Mouse (Mus musculus): ENCODE data around the gene Copg2. TPM values are rescaled to one million over a fixed set of nuclear protein-coding genes. Genes with fewer than 3 reads are reported as not detected.
A peak's percentile ranks its signal among the peaks of the same experiment; 100 is the strongest.

Gene Copg2
- polyA plus RNA-seq, 1 experiment, result 81.8 TPM

DNA sequence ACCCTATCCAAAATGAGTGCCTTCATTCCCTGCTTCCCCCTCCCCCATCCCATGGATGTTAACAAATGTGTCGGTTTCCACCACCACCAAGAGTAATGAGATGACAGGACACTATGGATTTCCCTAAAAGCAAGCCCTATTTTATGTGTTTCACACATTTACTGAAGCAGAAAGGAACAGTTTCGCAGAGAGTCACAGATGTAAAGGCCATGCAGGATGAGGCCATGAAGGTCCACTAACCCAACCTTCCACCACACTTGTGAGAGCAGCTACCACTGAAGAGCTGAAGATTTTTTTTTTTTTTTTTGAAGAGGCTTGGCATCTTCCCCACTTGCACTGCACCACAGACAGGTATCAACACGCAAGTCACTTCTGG is 787 bp downstream of the Copg2 start:
- TF ChIP-seq POLR2A (IDR thresholded peaks at IDR 0.05; ENCODE audit: insufficient read depth, low read length), result no peak
- TF ChIP-seq EP300 (IDR thresholded peaks at IDR 0.05; ENCODE audit: insufficient read depth, low read depth, low read length), result no peak
- no peak for TF ChIP-seq CTCF (IDR thresholded peaks at IDR 0.05; ENCODE audit: low read depth, low read length)
- peak overlapping the region; percentile 88 for H3K9ac ChIP-seq (ENCODE audit: low read depth, poor library complexity, severe bottlenecking)

DNA sequence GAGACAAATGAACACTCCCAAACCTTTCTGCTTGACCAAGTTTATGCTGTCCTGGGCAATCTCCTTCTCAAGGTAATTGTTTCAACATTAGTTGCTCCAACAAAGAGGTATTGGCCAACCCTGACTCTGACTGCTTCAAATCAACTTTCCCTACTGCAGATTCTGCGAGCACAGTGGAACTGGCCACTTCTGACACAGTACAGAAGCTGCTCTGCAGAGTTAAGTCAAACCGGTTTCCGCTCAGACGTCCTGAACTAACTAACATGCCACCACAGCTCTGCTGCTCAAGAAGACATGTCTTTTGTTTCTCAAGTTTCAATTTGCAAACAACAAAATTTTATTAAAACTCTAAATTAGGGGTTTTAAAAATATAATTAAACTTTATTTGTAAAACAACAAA is 3.5 kb downstream of the Copg2 start:
- Histone ChIP-seq H3K9ac (ENCODE audit: low read depth, poor library complexity, severe bottlenecking) (no peak overlapping the region), H3K4me1 (ENCODE audit: control insufficient read depth, insufficient read depth, low read length) (peaks cover 1% of the 10 kb centered on the region), H3K27me3 (ENCODE audit: control insufficient read depth, insufficient read depth, low read length, poor library complexity, severe bottlenecking) (no peaks in the 10 kb centered on the region), H3K27ac (ENCODE audit: insufficient read depth, low read length) (no peak overlapping the region), H3K36me3 (ENCODE audit: control insufficient read depth, insufficient read depth, low read length, poor library complexity, severe bottlenecking) (peaks cover 2% of the 10 kb centered on the region; the same call in 1 of the 2 replicates), H3K4me3 (ENCODE audit: low read depth, low read length) (no peak overlapping the region), H3K9me3 (replicated peaks; ENCODE audit: control insufficient read depth, insufficient read depth, low read length, poor library complexity, severe bottlenecking) (no peaks in the 10 kb centered on the region)
- TF ChIP-seq POLR2A (IDR thresholded peaks at IDR 0.05; ENCODE audit: insufficient read depth, low read length), result no peak

More for the DNA sequence above, 787 bp downstream of the Copg2 start:
- no peaks in the 10 kb centered on the region for H3K9me3 ChIP-seq (replicated peaks; ENCODE audit: control insufficient read depth, insufficient read depth, low read length, poor library complexity, severe bottlenecking)
- H3K4me3 ChIP-seq (ENCODE audit: low read depth, low read length), result peak overlapping the region; percentile 77
- no peaks in the 10 kb centered on the region for H3K27me3 ChIP-seq (ENCODE audit: control insufficient read depth, insufficient read depth, low read length, poor library complexity, severe bottlenecking)
- no peak overlapping the region for H3K27ac ChIP-seq (ENCODE audit: insufficient read depth, low read length)
- no peaks in the 10 kb centered on the region for H3K36me3 ChIP-seq (ENCODE audit: control insufficient read depth, insufficient read depth, low read length, poor library complexity, severe bottlenecking)
- H3K4me1 ChIP-seq (ENCODE audit: control insufficient read depth, insufficient read depth, low read length), result peaks cover 1% of the 10 kb centered on the region

DNA sequence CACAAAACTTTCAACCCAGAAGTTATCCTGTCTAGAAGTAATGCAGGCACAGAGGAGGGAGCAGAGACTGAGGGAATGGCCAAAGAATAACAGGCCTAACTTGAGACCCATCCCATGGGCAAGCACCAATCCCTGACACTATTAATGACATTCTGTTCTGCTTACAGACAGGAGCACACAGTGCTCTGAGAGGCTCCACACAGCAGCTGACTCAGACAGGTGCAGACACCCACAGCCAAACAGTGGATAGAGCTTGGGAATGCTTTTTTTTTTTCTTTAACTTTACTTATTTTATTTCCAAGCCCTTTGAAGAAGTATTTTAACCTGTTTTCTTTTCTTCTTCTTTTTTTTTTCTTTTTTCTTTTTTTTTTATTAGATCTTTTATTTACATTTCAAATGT is 4.8 kb downstream of the Copg2 start:
- no peak overlapping the region for H3K27ac ChIP-seq (ENCODE audit: insufficient read depth, low read length)
- no peaks in the 10 kb centered on the region for H3K27me3 ChIP-seq (ENCODE audit: control insufficient read depth, insufficient read depth, low read length, poor library complexity, severe bottlenecking)
- TF ChIP-seq EP300 (IDR thresholded peaks at IDR 0.05; ENCODE audit: insufficient read depth, low read depth, low read length), result no peak
- no peak for TF ChIP-seq POLR2A (IDR thresholded peaks at IDR 0.05; ENCODE audit: insufficient read depth, low read length)
- TF ChIP-seq CTCF (IDR thresholded peaks at IDR 0.05; ENCODE audit: low read depth, low read length), result no peak
- no peak overlapping the region for H3K9ac ChIP-seq (ENCODE audit: low read depth, poor library complexity, severe bottlenecking)
- no peaks in the 10 kb centered on the region for H3K9me3 ChIP-seq (replicated peaks; ENCODE audit: control insufficient read depth, insufficient read depth, low read length, poor library complexity, severe bottlenecking)
- H3K4me3 ChIP-seq (ENCODE audit: low read depth, low read length), result no peak overlapping the region
- H3K36me3 ChIP-seq (ENCODE audit: control insufficient read depth, insufficient read depth, low read length, poor library complexity, severe bottlenecking), result peaks cover 2% of the 10 kb centered on the region; the same call in 1 of the 2 replicates
- peaks cover 1% of the 10 kb centered on the region for H3K4me1 ChIP-seq (ENCODE audit: control insufficient read depth, insufficient read depth, low read length)

DNA sequence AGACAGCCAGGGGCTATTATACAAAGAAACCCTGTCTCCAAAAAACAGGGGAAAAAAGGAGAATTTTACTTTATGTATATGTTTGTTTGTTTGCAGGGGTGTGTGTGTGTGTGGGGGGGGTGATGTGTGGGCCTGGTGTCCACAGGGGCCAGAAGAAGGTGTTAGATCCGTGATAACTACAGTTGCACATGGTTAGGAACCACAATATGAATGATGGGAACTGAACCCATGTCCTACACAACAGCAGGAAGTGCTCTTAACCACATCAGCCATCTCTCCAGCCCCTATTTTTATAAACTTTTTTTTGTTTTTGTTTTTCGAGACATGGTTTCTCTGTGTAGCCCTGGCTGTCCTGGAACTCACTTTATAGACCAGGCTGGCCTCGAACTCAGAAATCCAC is 11.7 kb downstream of the Copg2 start:
- Histone ChIP-seq H3K9me3 (replicated peaks; ENCODE audit: control insufficient read depth, insufficient read depth, low read length, poor library complexity, severe bottlenecking) (no peaks in the 10 kb centered on the region), H3K4me1 (ENCODE audit: control insufficient read depth, insufficient read depth, low read length) (no peaks in the 10 kb centered on the region), H3K36me3 (ENCODE audit: control insufficient read depth, insufficient read depth, low read length, poor library complexity, severe bottlenecking) (peaks cover 5% of the 10 kb centered on the region; the same call in 1 of the 2 replicates), H3K27ac (ENCODE audit: insufficient read depth, low read length) (no peak overlapping the region), H3K4me3 (ENCODE audit: low read depth, low read length) (no peak overlapping the region), H3K27me3 (ENCODE audit: control insufficient read depth, insufficient read depth, low read length, poor library complexity, severe bottlenecking) (no peaks in the 10 kb centered on the region), H3K9ac (ENCODE audit: low read depth, poor library complexity, severe bottlenecking) (no peak overlapping the region)
- TF ChIP-seq POLR2A (IDR thresholded peaks at IDR 0.05; ENCODE audit: insufficient read depth, low read length) (no peak), CTCF (IDR thresholded peaks at IDR 0.05; ENCODE audit: low read depth, low read length) (no peak), EP300 (IDR thresholded peaks at IDR 0.05; ENCODE audit: insufficient read depth, low read depth, low read length) (no peak)

DNA sequence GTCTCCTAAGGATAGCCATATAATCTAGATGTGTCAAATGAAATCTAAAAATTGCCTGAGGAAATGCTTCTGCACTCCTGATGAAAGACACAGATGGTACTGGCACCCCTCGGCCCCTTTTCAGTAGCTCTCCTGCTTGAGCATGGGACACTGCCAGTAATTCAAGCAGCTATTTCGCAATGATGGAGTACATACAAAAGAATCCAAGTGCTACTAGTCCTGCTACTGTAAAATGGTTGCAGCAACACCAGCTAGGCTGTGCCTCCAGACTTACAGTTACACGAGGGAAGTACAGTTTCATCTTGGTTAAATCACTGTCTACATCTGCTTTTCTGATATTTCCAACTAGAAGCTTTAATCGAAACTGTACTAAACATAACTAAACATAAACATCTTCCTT is 13.1 kb downstream of the Copg2 start:
- TF ChIP-seq CTCF (IDR thresholded peaks at IDR 0.05; ENCODE audit: low read depth, low read length), result no peak
- TF ChIP-seq POLR2A (IDR thresholded peaks at IDR 0.05; ENCODE audit: insufficient read depth, low read length), result no peak
- TF ChIP-seq EP300 (IDR thresholded peaks at IDR 0.05; ENCODE audit: insufficient read depth, low read depth, low read length), result no peak

DNA sequence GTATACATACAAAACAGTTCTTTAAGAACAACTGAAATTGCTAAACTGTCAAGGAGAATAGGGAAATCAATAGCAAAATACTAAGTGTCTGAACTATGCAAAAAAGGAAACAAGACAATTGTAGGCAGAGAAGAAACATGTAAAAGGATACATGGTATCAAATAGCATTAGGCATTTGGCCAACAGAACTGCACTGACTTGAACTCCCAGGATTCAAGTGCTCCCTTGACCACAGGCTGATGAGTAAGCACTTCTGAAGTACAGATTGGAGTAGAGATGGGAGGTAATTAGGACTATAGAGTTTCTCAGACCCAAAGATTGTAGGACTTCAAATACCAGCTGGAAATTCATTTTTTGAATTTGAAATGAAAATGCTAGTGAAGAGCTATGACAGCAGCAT is 19.9 kb downstream of the Copg2 start:
- TF ChIP-seq POLR2A (IDR thresholded peaks at IDR 0.05; ENCODE audit: insufficient read depth, low read length) (no peak), EP300 (IDR thresholded peaks at IDR 0.05; ENCODE audit: insufficient read depth, low read depth, low read length) (no peak), CTCF (IDR thresholded peaks at IDR 0.05; ENCODE audit: low read depth, low read length) (no peak)
- H3K27ac ChIP-seq (ENCODE audit: insufficient read depth, low read length), result no peak overlapping the region
- H3K36me3 ChIP-seq (ENCODE audit: control insufficient read depth, insufficient read depth, low read length, poor library complexity, severe bottlenecking), result no peaks in the 10 kb centered on the region; the same call in 1 of the 2 replicates
- H3K4me3 ChIP-seq (ENCODE audit: low read depth, low read length), result no peak overlapping the region
- no peak overlapping the region for H3K9ac ChIP-seq (ENCODE audit: low read depth, poor library complexity, severe bottlenecking)
- H3K4me1 ChIP-seq (ENCODE audit: control insufficient read depth, insufficient read depth, low read length), result no peaks in the 10 kb centered on the region
- H3K27me3 ChIP-seq (ENCODE audit: control insufficient read depth, insufficient read depth, low read length, poor library complexity, severe bottlenecking), result no peaks in the 10 kb centered on the region
- H3K9me3 ChIP-seq (replicated peaks; ENCODE audit: control insufficient read depth, insufficient read depth, low read length, poor library complexity, severe bottlenecking), result no peaks in the 10 kb centered on the region

More for the DNA sequence above, 13.1 kb downstream of the Copg2 start:
- Histone ChIP-seq H3K27ac (ENCODE audit: insufficient read depth, low read length) (no peak overlapping the region), H3K4me3 (ENCODE audit: low read depth, low read length) (no peak overlapping the region), H3K9me3 (replicated peaks; ENCODE audit: control insufficient read depth, insufficient read depth, low read length, poor library complexity, severe bottlenecking) (no peaks in the 10 kb centered on the region), H3K36me3 (ENCODE audit: control insufficient read depth, insufficient read depth, low read length, poor library complexity, severe bottlenecking) (peaks cover 2% of the 10 kb centered on the region; the same call in 1 of the 2 replicates), H3K27me3 (ENCODE audit: control insufficient read depth, insufficient read depth, low read length, poor library complexity, severe bottlenecking) (no peaks in the 10 kb centered on the region), H3K4me1 (ENCODE audit: control insufficient read depth, insufficient read depth, low read length) (no peaks in the 10 kb centered on the region), H3K9ac (ENCODE audit: low read depth, poor library complexity, severe bottlenecking) (no peak overlapping the region)

All from ES-Bruce4 (cell line).